Mouse (Mus musculus): Measurements from ENCODE around the gene Tbx20.

- TF ChIP-seq CTCF (IDR thresholded peaks at IDR 0.05; ENCODE audit: extremely low read depth, insufficient read length, insufficient replicate concordance, low read depth, low read length) (no peak), POLR2A (IDR thresholded peaks at IDR 0.05; ENCODE audit: low read depth, low read length) (no peak)
Measured at GRCm38 (mm10) chr9:24771713-24772112, 2.4 kb downstream of the Tbx20 start.

Measured in small intestine, adult 2 months (tissue).